Mouse (Mus musculus) C2C12 (cell line): ENCODE measurements around the gene Fbxl14.
"Not testable (repeated sequence)": the region's sequence is repeated elsewhere in the genome, so short reads cannot be mapped to it uniquely, and the experiment has no call there.

Experiments used
- CTCF ChIP-seq: IDR thresholded peaks from one replicate; pipeline ENCODE4 v1.5.1; 2011; ENCODE audit not compliant: control insufficient read depth, insufficient read depth, insufficient read length
- FOSL1 ChIP-seq: IDR thresholded peaks from one replicate; pipeline ENCODE4 v1.8.0; 2011; ENCODE audit warnings: mild to moderate bottlenecking, low read length; ENCODE audit not compliant: poor library complexity, insufficient read depth, severe bottlenecking
- MAX ChIP-seq: IDR thresholded peaks from one replicate; pipeline ENCODE4 v1.6.1; 2011; ENCODE audit warnings: mild to moderate bottlenecking, control low read depth
- MYOD1 ChIP-seq: IDR thresholded peaks from one replicate; pipeline ENCODE4 v1.6.1; 2011; ENCODE audit warnings: low read depth; ENCODE audit not compliant: control insufficient read depth, insufficient read length
- MYOG ChIP-seq: IDR thresholded peaks from one replicate; pipeline ENCODE4 v1.6.1; 2011; ENCODE audit not compliant: control insufficient read depth, insufficient read length; ENCODE audit errors: extremely low read depth
- USF1 ChIP-seq: IDR thresholded peaks from one replicate; pipeline ENCODE4 v1.6.1; 2011; ENCODE audit warnings: low read depth, mild to moderate bottlenecking, control low read depth, moderate library complexity

DNA sequence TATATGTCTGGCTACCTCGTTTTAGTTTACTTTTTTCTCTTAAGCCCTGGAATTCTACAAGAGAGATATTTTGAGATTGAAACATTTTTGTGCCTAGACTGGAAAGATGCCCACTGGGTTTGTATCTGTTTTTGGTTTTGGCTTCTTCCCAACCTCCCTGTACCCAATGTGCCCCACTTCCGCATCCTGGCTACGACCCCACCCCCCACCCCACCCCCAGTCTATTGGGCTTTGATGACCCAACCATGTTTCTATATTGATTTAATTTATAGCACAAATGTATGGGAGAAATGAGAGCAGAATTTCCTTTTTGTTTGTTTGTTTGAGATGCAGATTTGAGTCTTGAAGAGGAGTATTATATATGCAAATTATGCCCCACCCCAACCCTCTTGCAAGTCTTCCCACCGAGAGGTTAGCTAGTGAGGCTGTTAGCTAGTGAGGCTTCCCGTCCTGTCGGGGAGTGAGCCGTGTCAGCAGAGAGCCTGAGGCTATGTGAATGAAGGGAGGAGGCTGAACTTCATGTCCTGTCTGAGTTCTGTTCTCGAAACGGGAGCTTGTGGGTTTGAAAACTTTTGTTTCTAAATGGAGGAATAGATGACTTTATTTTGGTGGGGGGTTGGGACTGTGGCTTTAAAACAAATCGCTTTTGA is 2.4 kb downstream of the Fbxl14 start:
- TF ChIP-seq CTCF, USF1, FOSL1, MYOG, MAX, MYOD1: not testable (repeated sequence)
